Mouse (Mus musculus) liver, embryonic 15.5 days (tissue): Measurements from ENCODE around the gene A930017K11Rik. TPM values are rescaled to one million over a fixed set of nuclear protein-coding genes. Genes with fewer than 3 reads are reported as not detected.

Source experiments
- ATAC-seq: fragments of 200-750 bp; cut with Nextera tagmentation; 2 replicates; pipeline ENCODE4 v1.8.0; 2017; ENCODE audit warnings: moderate number of reproducible peaks, mild to moderate bottlenecking, moderate library complexity; ENCODE audit not compliant: insufficient read depth
- H3K27ac ChIP-seq: fragments of 300-500 bp; sonication (generic); replicated peaks from 2 replicates; pipeline ENCODE4 v1.5.1; 2015; ENCODE audit warnings: mild to moderate bottlenecking, inconsistent platforms
- H3K27me3 ChIP-seq: fragments of 300-500 bp; sonication (generic); 2 replicates; pipeline ENCODE4 v1.6.1; 2015; ENCODE audit warnings: mild to moderate bottlenecking, inconsistent platforms
- H3K36me3 ChIP-seq: fragments of 300-500 bp; sonication (generic); replicated peaks from 2 replicates; pipeline ENCODE4 v1.6.1; 2015; ENCODE audit warnings: moderate library complexity, mild to moderate bottlenecking, inconsistent platforms
- H3K4me1 ChIP-seq: fragments of 300-500 bp; sonication (generic); replicated peaks from 2 replicates; pipeline ENCODE4 v1.6.1; 2015; ENCODE audit warnings: inconsistent platforms
- H3K4me2 ChIP-seq: fragments of 300-500 bp; sonication (generic); 2 replicates; pipeline ENCODE4 v1.6.1; 2015; ENCODE audit warnings: moderate library complexity, mild to moderate bottlenecking, inconsistent platforms
- H3K4me3 ChIP-seq: fragments of 300-500 bp; sonication (generic); replicated peaks from 2 replicates; pipeline ENCODE4 v1.5.1; 2015; ENCODE audit warnings: mild to moderate bottlenecking, inconsistent platforms
- H3K9ac ChIP-seq: fragments of 300-500 bp; sonication (generic); 2 replicates; pipeline ENCODE4 v1.6.1; 2015; ENCODE audit warnings: moderate library complexity, mild to moderate bottlenecking, inconsistent platforms
- H3K9me3 ChIP-seq: fragments of 300-500 bp; sonication (generic); replicated peaks from 2 replicates; pipeline ENCODE4 v1.6.1; 2016; ENCODE audit warnings: inconsistent platforms
- WGBS: fragments of 180-500 bp; shearing (Covaris S2); methylation state at CpG from one replicate; pipeline ENCODE4 v1.1.7; 2015; ENCODE audit warnings: mixed read lengths; ENCODE audit not compliant: insufficient replicate concordance; 5-methylcytosine and 5-hydroxymethylcytosine counted together
- polyA plus RNA-seq: library from polyadenylated mRNA; unstranded; fragments of >200 nt; fragmentation: Nextera tagmentation; extraction: Ambion mirVana; gene quantifications from 2 replicates; pipeline ENCODE4 v1.2.1, GENCODE M21; 2015

The A930017K11Rik gene
- polyA plus RNA-seq, 1 experiment from 2014 or later: 0.23 TPM

DNA sequence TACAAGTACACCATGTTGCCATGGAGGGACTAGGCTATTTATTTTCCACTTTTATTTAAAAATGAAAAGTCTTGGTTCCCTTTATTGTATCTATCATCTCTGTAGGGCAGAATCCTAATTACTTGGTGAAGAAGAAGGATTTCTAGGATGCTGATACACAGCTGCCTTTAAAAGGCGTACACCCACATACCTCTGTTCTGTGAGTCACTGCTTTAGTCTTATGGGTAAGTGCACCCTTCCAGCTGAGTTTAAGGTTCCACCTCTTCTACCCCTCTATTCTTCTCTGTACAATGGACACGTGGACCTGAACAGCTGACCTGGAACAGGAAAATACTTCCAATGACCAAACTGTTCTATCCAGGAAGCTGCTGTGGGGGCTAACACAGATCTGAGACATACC, 44.7 kb downstream of the A930017K11Rik start:
- 68% methylated on average over 2 of the region's 2 CpGs for WGBS
- Histone ChIP-seq H3K27ac (no peak overlapping the region), H3K4me2 (no peak overlapping the region), H3K4me3 (no peak overlapping the region), H3K36me3 (no peaks in the 10 kb centered on the region), H3K27me3 (no peaks in the 10 kb centered on the region), H3K9ac (no peak overlapping the region), H3K9me3 (no peaks in the 10 kb centered on the region), H3K4me1 (peaks cover 12% of the 10 kb centered on the region)
- ATAC-seq: no peak

DNA sequence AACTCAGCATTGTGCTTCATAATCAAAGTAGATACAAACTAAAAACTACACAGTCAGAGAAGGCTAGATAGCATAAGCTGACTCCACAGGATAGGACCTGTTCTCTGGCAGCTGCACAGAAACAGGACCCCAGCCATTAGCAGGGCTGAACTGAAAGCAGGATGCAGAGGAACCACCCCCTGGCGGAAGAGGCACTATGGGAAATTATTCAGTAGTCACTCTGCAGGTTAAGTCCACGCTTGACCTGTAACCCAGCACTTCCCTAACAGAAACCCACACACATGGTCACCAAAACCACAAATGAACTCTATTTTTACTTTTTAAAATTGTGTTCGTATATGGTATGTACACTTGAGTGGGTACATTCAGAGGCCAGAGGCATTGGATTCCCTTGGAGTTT, 49.3 kb downstream of the A930017K11Rik start:
- H3K4me1 ChIP-seq: no peaks in the 10 kb centered on the region
- H3K9me3 ChIP-seq: no peaks in the 10 kb centered on the region
- H3K27me3 ChIP-seq: no peaks in the 10 kb centered on the region
- H3K36me3 ChIP-seq: peaks cover 4% of the 10 kb centered on the region
- no peak overlapping the region for H3K4me2 ChIP-seq
- H3K27ac ChIP-seq: no peak overlapping the region
- WGBS: 39% methylated on average over 3 of the region's 3 CpGs
- H3K9ac ChIP-seq: no peak overlapping the region
- H3K4me3 ChIP-seq: no peak overlapping the region
- no peak for ATAC-seq

DNA sequence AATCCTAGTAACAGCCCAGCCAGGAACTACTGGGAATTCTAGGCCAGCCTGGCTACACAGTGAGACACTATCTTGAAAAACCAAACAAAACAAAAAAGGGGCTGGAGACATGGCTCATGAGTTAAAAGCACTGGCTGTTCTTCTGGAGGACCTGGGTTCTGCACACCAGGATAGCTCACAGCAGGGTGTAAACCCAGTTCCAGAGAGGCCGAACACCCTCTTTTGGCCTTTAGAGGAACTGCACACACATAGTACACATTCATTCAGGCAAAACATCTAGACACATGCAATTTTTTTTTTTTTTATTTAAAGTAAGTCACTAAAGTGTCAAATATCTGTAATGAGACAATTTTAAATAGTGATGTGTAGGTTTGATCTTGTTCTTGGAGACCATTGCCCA, 52.2 kb downstream of the A930017K11Rik start:
- 81% methylated on average over 1 of the region's 1 CpGs for WGBS
- H3K4me2 ChIP-seq: no peak overlapping the region
- no peak for ATAC-seq
- H3K4me3 ChIP-seq: no peak overlapping the region
- H3K27ac ChIP-seq: no peak overlapping the region
- H3K4me1 ChIP-seq: peaks cover 5% of the 10 kb centered on the region; the same call in 1 of the 2 replicates
- H3K27me3 ChIP-seq: no peaks in the 10 kb centered on the region
- H3K9me3 ChIP-seq: no peaks in the 10 kb centered on the region
- peaks cover 4% of the 10 kb centered on the region for H3K36me3 ChIP-seq
- no peak overlapping the region for H3K9ac ChIP-seq

Other genes with a start within 250 kb of the A930017K11Rik start
- not detected in 2 replicates for gene Gng13, start 235.4 kb downstream of the A930017K11Rik start, polyA plus RNA-seq
- gene Chtf18, start 225.1 kb downstream of the A930017K11Rik start, polyA plus RNA-seq: 21.1 and 24.2 TPM in 2 replicates
- gene Rpusd1, start 224.9 kb downstream of the A930017K11Rik start, polyA plus RNA-seq: 6.4 and 6.6 TPM in 2 replicates
- gene Mslnl, start 216.5 kb downstream of the A930017K11Rik start, polyA plus RNA-seq: not detected in 2 replicates
- 2.5 and 2.7 TPM in 2 replicates for gene Msln, start 198.2 kb downstream of the A930017K11Rik start, polyA plus RNA-seq
- gene Narfl, start 178.8 kb downstream of the A930017K11Rik start, polyA plus RNA-seq: 13.2 and 14.8 TPM in 2 replicates
- gene Haghl, start 166.9 kb downstream of the A930017K11Rik start, polyA plus RNA-seq: 5.6 and 7.4 TPM in 2 replicates
- 0.03 and 0.07 TPM in 2 replicates for gene Ccdc78, start 166.0 kb downstream of the A930017K11Rik start, polyA plus RNA-seq
- 54.9 and 59.6 TPM in 2 replicates for gene Fam173a, start 159.7 kb downstream of the A930017K11Rik start, polyA plus RNA-seq
- gene AC134908.4, start 156.9 kb downstream of the A930017K11Rik start, polyA plus RNA-seq: not detected in 2 replicates
- 15.5 and 18.2 TPM in 2 replicates for gene Metrn, start 155.4 kb downstream of the A930017K11Rik start, polyA plus RNA-seq
- 0.07 and 0.12 TPM in 2 replicates for gene Fbxl16, start 143.5 kb downstream of the A930017K11Rik start, polyA plus RNA-seq
- 11.7 and 13.0 TPM in 2 replicates for gene Wdr24, start 128.9 kb downstream of the A930017K11Rik start, polyA plus RNA-seq
- 19.6 and 25.2 TPM in 2 replicates for gene Jmjd8, start 123.7 kb downstream of the A930017K11Rik start, polyA plus RNA-seq
- 114 and 130 TPM in 2 replicates for gene Stub1, start 119.2 kb downstream of the A930017K11Rik start, polyA plus RNA-seq
- 0.25 and 0.48 TPM in 2 replicates for gene Rhbdl1, start 115.3 kb downstream of the A930017K11Rik start, polyA plus RNA-seq
- 0.46 and 0.52 TPM in 2 replicates for gene Gm20683, start 110.8 kb downstream of the A930017K11Rik start, polyA plus RNA-seq
- 10.8 and 12.6 TPM in 2 replicates for gene Rhot2, start 107.7 kb downstream of the A930017K11Rik start, polyA plus RNA-seq
- gene Wdr90, start 91.1 kb downstream of the A930017K11Rik start, polyA plus RNA-seq: 8.1 and 9.3 TPM in 2 replicates
- gene Mcrip2, start 83.8 kb downstream of the A930017K11Rik start, polyA plus RNA-seq: 37.3 and 39.3 TPM in 2 replicates
- gene Mettl26, start 77.5 kb downstream of the A930017K11Rik start, polyA plus RNA-seq: 46.4 and 49.4 TPM in 2 replicates
- 0.35 and 0.59 TPM in 2 replicates for gene Wfikkn1, start 71.7 kb downstream of the A930017K11Rik start, polyA plus RNA-seq
- 6.6 and 8.4 TPM in 2 replicates for gene Rab40c, start 32.8 kb downstream of the A930017K11Rik start, polyA plus RNA-seq
- 156 and 174 TPM in 2 replicates for gene Pigq, start 7.6 kb downstream of the A930017K11Rik start, polyA plus RNA-seq
- 6.1 and 6.7 TPM in 2 replicates for gene Nhlrc4, start 7.6 kb downstream of the A930017K11Rik start, polyA plus RNA-seq
- 9.7 and 11.4 TPM in 2 replicates for gene Capn15, start 33.2 kb upstream of the A930017K11Rik start, polyA plus RNA-seq
- gene Rab11fip3, start 117.0 kb upstream of the A930017K11Rik start, polyA plus RNA-seq: 2.1 and 2.3 TPM in 2 replicates
- 14.7 and 17.2 TPM in 2 replicates for gene Decr2, start 137.8 kb upstream of the A930017K11Rik start, polyA plus RNA-seq
- 34.6 and 35.5 TPM in 2 replicates for gene Nme4, start 143.0 kb upstream of the A930017K11Rik start, polyA plus RNA-seq
- gene Tmem8, start 160.7 kb upstream of the A930017K11Rik start, polyA plus RNA-seq: 1.5 and 1.7 TPM in 2 replicates
- 120 and 124 TPM in 2 replicates for gene Mrpl28, start 170.9 kb upstream of the A930017K11Rik start, polyA plus RNA-seq
- gene Axin1, start 186.1 kb upstream of the A930017K11Rik start, polyA plus RNA-seq: 7.1 and 9.1 TPM in 2 replicates
- 72.3 and 75.1 TPM in 2 replicates for gene Pdia2, start 246.5 kb upstream of the A930017K11Rik start, polyA plus RNA-seq